Mouse (Mus musculus): ENCODE data around the gene Il4i1. TPM values are rescaled to one million over a fixed set of nuclear protein-coding genes. Genes with fewer than 3 reads are reported as not detected.
A peak's percentile ranks its signal among the peaks of the same experiment; 100 is the strongest.

The Il4i1 gene
- total and polyA plus RNA-seq, 2 experiments from 2014 or later = 0.62 TPM; not detected in 1

GRCm38 (mm10) chr7:44810365-44810764, 5.8 kb upstream of the Il4i1 start:
- 83% methylated on average over 4 of the region's 4 CpGs for WGBS
- no peaks in the 10 kb centered on the region for H3K4me1 ChIP-seq (ENCODE audit: insufficient read depth, low read length)
- no peak for TF ChIP-seq CTCF (IDR thresholded peaks at IDR 0.05)
- H3K4me3 ChIP-seq (ENCODE audit: low read depth, low read length) = no peak overlapping the region
- DNase-seq (ENCODE audit: low spot score) (no peak), ATAC-seq (ENCODE audit: low FRiP score) (no peak)
- H3K4me2 ChIP-seq (ENCODE audit: low read depth, low read length, poor library complexity, severe bottlenecking) = no peak overlapping the region
- no peak overlapping the region for H3K27ac ChIP-seq (ENCODE audit: low read depth, low read length)
- no peaks in the 10 kb centered on the region for H3K9me3 ChIP-seq (ENCODE audit: low read length)
- H3K36me3 ChIP-seq (ENCODE audit: insufficient read depth, low read length) = no peaks in the 10 kb centered on the region
- H3K27me3 ChIP-seq (ENCODE audit: insufficient read depth, low read length) = no peaks in the 10 kb centered on the region
- no peak overlapping the region for H3K9ac ChIP-seq (replicated peaks; ENCODE audit: low read length, poor library complexity, severe bottlenecking)

- H3K9ac ChIP-seq (replicated peaks; ENCODE audit: low read length, poor library complexity, severe bottlenecking) = no peak overlapping the region
- H3K4me2 ChIP-seq (ENCODE audit: low read depth, low read length, poor library complexity, severe bottlenecking) = no peak overlapping the region
- no peak overlapping the region for H3K27ac ChIP-seq (ENCODE audit: low read depth, low read length)
- TF ChIP-seq CTCF (IDR thresholded peaks at IDR 0.05) = no peak
- no peak overlapping the region for H3K4me3 ChIP-seq (ENCODE audit: low read depth, low read length)
- H3K9me3 ChIP-seq (ENCODE audit: low read length) = no peaks in the 10 kb centered on the region
- no peaks in the 10 kb centered on the region for H3K4me1 ChIP-seq (ENCODE audit: insufficient read depth, low read length)
- DNase-seq (ENCODE audit: low spot score) (no peak), ATAC-seq (ENCODE audit: low FRiP score) (no peak)
- H3K27me3 ChIP-seq (ENCODE audit: insufficient read depth, low read length) = no peaks in the 10 kb centered on the region
- WGBS = 87% methylated on average over 7 of the region's 7 CpGs
- no peaks in the 10 kb centered on the region for H3K36me3 ChIP-seq (ENCODE audit: insufficient read depth, low read length)
Measured at GRCm38 (mm10) chr7:44810819-44811557, 5.2 kb upstream of the Il4i1 start.

GRCm38 (mm10) chr7:44812651-44813325, 3.4 kb upstream of the Il4i1 start:
- H3K9me3 ChIP-seq (ENCODE audit: low read length) = no peaks in the 10 kb centered on the region
- no peaks in the 10 kb centered on the region for H3K36me3 ChIP-seq (ENCODE audit: insufficient read depth, low read length)
- no peak overlapping the region for H3K4me2 ChIP-seq (ENCODE audit: low read depth, low read length, poor library complexity, severe bottlenecking)
- ATAC-seq (ENCODE audit: low FRiP score) = no peak
- DNase-seq (ENCODE audit: low spot score) = no peak
- no peak overlapping the region for H3K9ac ChIP-seq (replicated peaks; ENCODE audit: low read length, poor library complexity, severe bottlenecking)
- peaks cover 7% of the 10 kb centered on the region for H3K4me1 ChIP-seq (ENCODE audit: insufficient read depth, low read length)
- TF ChIP-seq CTCF (IDR thresholded peaks at IDR 0.05) = no peak
- H3K27ac ChIP-seq (ENCODE audit: low read depth, low read length) = no peak overlapping the region
- no peaks in the 10 kb centered on the region for H3K27me3 ChIP-seq (ENCODE audit: insufficient read depth, low read length)
- 94% methylated on average over 20 of the region's 20 CpGs for WGBS
- H3K4me3 ChIP-seq (ENCODE audit: low read depth, low read length) = no peak overlapping the region

- no peak overlapping the region for H3K4me3 ChIP-seq (ENCODE audit: low read depth, low read length)
- no peak overlapping the region for H3K9ac ChIP-seq (replicated peaks; ENCODE audit: low read length, poor library complexity, severe bottlenecking)
- no peaks in the 10 kb centered on the region for H3K36me3 ChIP-seq (ENCODE audit: insufficient read depth, low read length)
- H3K27me3 ChIP-seq (ENCODE audit: insufficient read depth, low read length) = no peaks in the 10 kb centered on the region
- no peak overlapping the region for H3K27ac ChIP-seq (ENCODE audit: low read depth, low read length)
- H3K4me2 ChIP-seq (ENCODE audit: low read depth, low read length, poor library complexity, severe bottlenecking) = no peak overlapping the region
- 92% methylated on average over 3 of the region's 3 CpGs for WGBS
- DNase-seq (ENCODE audit: low spot score) = no peak
- no peak for TF ChIP-seq CTCF (IDR thresholded peaks at IDR 0.05)
- no peak for ATAC-seq (ENCODE audit: low FRiP score)
- H3K4me1 ChIP-seq (ENCODE audit: insufficient read depth, low read length) = peaks cover 18% of the 10 kb centered on the region
- no peaks in the 10 kb centered on the region for H3K9me3 ChIP-seq (ENCODE audit: low read length)
Measured at GRCm38 (mm10) chr7:44813985-44814384, 2.2 kb upstream of the Il4i1 start.

GRCm38 (mm10) chr7:44814423-44814822, 1.8 kb upstream of the Il4i1 start:
- DNase-seq (ENCODE audit: low spot score) = no peak
- no peak for ATAC-seq (ENCODE audit: low FRiP score)
- Histone ChIP-seq H3K4me3 (ENCODE audit: low read depth, low read length) (no peak overlapping the region), H3K36me3 (ENCODE audit: insufficient read depth, low read length) (no peaks in the 10 kb centered on the region), H3K9ac (replicated peaks; ENCODE audit: low read length, poor library complexity, severe bottlenecking) (no peak overlapping the region), H3K27me3 (ENCODE audit: insufficient read depth, low read length) (no peaks in the 10 kb centered on the region), H3K4me2 (ENCODE audit: low read depth, low read length, poor library complexity, severe bottlenecking) (no peak overlapping the region), H3K4me1 (ENCODE audit: insufficient read depth, low read length) (peaks cover 18% of the 10 kb centered on the region), H3K27ac (ENCODE audit: low read depth, low read length) (no peak overlapping the region), H3K9me3 (ENCODE audit: low read length) (no peaks in the 10 kb centered on the region)
- 97% methylated on average over 4 of the region's 4 CpGs for WGBS
- TF ChIP-seq CTCF (IDR thresholded peaks at IDR 0.05) = no peak

GRCm38 (mm10) chr7:44814952-44815553, 1.1 kb upstream of the Il4i1 start:
- Histone ChIP-seq H3K4me1 (ENCODE audit: insufficient read depth, low read length) (peaks cover 18% of the 10 kb centered on the region), H3K9ac (replicated peaks; ENCODE audit: low read length, poor library complexity, severe bottlenecking) (no peak overlapping the region), H3K27me3 (ENCODE audit: insufficient read depth, low read length) (no peaks in the 10 kb centered on the region), H3K9me3 (ENCODE audit: low read length) (no peaks in the 10 kb centered on the region), H3K36me3 (ENCODE audit: insufficient read depth, low read length) (no peaks in the 10 kb centered on the region), H3K4me3 (ENCODE audit: low read depth, low read length) (peak overlapping the region; percentile 78), H3K27ac (ENCODE audit: low read depth, low read length) (peak overlapping the region; percentile 47; the same call in 1 of the 2 replicates), H3K4me2 (ENCODE audit: low read depth, low read length, poor library complexity, severe bottlenecking) (peak overlapping the region; percentile 79)
- no peak for DNase-seq (ENCODE audit: low spot score)
- no peak for ATAC-seq (ENCODE audit: low FRiP score)
- TF ChIP-seq CTCF (IDR thresholded peaks at IDR 0.05) = no peak
- 29% methylated on average over 14 of the region's 14 CpGs for WGBS
